Mouse (Mus musculus) large intestine, adult 2 months (tissue): ENCODE data around the gene Insl3. TPM values are rescaled to one million over a fixed set of nuclear protein-coding genes. Genes with fewer than 3 reads are reported as not detected.
"Not testable (repeated sequence)": the region's sequence is repeated elsewhere in the genome, so short reads cannot be mapped to it uniquely, and the experiment has no call there.

Experiments
- DNase-seq: peaks from one replicate; pipeline ENCODE4 v3.0.0-alpha.2; 2012; ENCODE audit warnings: low read depth, low spot score
- WGBS: fragments of 180-500 bp; shearing (Covaris S2); methylation state at CpG from one replicate; pipeline ENCODE4 v1.1.7; 2018; 5-methylcytosine and 5-hydroxymethylcytosine counted together
- polyA plus RNA-seq: library from polyadenylated mRNA; depleted of rRNA; stranded (reverse); fragments of >200 nt; gene quantifications from 2 replicates; pipeline ENCODE4 v1.2.3, GENCODE M21; 2012

Gene Insl3
- polyA plus RNA-seq, 1 experiment, result 17.2 TPM

GRCm38 (mm10) chr8:71676020-71676741, 12.8 kb upstream of the Insl3 start, which contains the start of gene Jak3:
Gene Jak3 (plus strand): TSS chr8:71676296.
- 2% methylated on average over 40 of the region's 40 CpGs for whole genome bisulfite sequencing
- DNase-seq, result no peak

DNA sequence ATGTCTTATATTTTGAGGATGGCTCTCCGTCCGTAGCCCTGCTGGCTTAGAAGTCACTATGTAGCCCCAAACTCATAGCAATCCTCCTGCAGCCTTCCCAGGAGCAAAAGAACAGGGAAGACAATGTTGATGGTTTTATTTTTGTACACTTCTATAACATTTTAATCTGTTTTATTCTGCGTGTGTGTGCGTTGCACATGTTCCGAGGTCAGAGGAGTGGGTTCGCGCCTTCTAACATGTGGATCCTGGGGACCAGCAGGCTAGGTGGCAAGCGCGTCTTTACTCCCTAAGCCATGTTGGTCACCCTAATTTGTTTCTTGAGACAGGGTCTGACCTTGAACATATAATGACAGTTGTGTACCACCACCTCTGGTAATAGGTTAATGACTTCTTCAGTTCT, 12.2 kb upstream of the Insl3 start:
- WGBS, result 48% methylated on average over 9 of the region's 9 CpGs
- DNase-seq, result no peak

DNA sequence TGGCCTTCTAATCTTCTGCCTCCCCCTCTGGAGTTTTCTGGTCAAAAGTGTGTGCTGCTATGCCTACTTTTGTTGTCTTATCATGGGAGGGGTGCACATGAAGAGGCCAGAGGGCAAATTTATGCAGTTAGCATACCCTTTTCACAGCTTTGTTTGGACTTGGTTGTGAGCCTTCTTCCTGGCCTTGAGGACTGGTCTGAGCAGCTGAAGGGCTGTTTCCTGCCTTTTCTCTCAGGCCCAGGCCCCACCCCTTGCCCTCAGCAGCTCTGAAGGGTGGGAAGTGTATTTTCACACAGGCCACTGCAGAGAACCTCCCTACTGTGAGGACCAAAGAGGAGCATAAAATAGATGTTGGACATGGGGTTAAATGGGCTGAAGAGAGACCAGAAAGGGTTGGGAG, 11.5 kb upstream of the Insl3 start:
- DNase-seq, result no peak

DNA sequence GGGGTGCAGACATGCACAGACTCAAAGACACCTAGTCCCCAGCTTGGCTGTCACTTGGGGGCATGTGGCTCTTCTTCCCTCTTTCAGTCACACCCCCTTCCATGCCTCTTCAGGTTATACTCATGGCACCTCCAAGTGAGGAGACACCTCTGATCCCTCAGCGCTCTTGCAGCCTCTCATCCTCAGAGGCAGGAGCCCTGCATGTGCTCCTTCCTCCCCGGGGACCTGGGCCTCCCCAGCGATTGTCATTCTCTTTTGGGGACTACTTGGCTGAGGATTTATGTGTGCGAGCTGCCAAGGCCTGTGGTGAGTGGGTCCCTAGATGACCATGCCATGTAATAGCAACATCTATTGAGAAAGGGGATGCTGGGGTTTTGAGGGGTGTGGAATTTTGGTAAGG, 10.8 kb upstream of the Insl3 start:
- 72% methylated on average over 4 of the region's 4 CpGs for WGBS
- DNase-seq, result no peak

DNA sequence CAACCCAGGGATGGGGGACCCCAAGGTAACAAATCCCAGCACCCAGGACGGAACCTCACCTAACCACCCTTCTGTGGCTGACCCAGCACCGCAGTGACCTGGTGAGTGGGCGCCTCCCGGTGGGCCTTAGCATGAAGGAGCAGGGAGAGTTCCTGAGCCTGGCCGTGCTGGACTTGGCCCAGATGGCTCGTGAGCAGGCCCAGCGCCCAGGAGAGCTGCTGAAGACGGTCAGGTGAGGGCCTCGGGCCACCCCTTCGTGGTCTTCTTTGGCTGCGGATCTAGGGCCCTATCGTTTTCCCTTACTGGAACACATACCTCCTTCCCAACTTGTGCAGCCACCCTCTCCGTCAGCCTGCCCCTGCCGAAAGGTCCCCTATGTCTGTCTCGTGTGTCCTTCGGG, 9.9 kb upstream of the Insl3 start:
- WGBS, result 81% methylated on average over 16 of the region's 16 CpGs
- DNase-seq, result no peak

DNA sequence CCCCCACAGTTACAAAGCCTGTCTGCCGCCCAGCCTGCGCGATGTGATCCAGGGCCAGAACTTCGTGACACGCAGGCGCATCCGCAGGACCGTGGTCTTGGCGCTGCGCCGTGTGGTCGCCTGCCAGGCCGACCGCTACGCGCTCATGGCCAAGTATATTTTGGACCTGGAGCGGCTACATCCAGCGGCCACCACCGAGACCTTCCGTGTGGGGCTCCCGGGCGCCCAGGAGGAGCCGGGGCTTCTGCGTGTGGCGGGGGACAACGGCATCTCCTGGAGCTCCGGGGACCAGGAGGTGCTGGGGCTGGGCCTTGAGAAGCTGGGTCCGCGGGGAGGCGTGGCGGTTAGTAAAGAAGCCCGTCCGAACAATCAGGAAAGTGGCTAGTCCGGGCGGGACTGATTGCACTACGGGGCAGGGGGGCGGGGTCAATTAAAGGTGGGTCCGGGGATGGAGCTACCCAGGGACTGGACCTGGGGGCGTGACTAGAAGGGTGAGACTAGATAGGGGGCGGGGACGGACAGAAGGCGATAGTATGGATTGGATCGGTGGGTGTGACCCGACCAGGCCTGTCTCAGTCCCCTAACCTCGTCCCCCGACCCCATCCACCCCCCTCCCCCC, 9.4 kb upstream of the Insl3 start:
- DNase-seq, result no peak
- 51% methylated on average over 46 of the region's 46 CpGs for WGBS

GRCm38 (mm10) chr8:71680471-71680870, 8.5 kb upstream of the Insl3 start:
- WGBS, result 77% methylated on average over 21 of the region's 21 CpGs
- DNase-seq, result no peak

GRCm38 (mm10) chr8:71681369-71681915, 7.6 kb upstream of the Insl3 start:
- DNase-seq, result no peak
- 70% methylated on average over 18 of the region's 18 CpGs for WGBS

- no peak for DNase-seq
- WGBS, result 86% methylated on average over 12 of the region's 12 CpGs
Observed at GRCm38 (mm10) chr8:71682832-71683231, 6.2 kb upstream of the Insl3 start.

- 52% methylated on average over 10 of the region's 10 CpGs for WGBS
- DNase-seq, result no peak
Observed at GRCm38 (mm10) chr8:71684701-71685100, 4.3 kb upstream of the Insl3 start.

DNA sequence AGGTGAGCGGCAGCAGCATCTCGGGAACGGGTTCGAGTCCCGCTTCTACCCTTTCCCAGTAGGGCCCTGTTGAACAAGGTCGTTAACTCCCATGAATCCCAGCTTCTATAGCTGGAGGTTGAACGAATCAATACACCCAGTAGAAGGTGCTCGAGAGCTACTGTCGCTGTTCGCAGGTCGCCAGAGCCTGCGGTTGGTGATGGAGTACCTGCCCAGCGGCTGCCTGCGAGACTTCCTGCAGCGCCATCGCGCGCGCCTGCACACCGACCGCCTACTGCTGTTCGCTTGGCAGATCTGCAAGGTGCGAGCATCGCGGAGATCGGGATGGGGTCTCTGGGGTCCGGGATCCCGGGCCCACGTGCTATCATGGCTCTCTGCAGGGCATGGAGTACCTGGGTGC, 3.4 kb upstream of the Insl3 start:
- no peak for DNase-seq
- WGBS, result 20% methylated on average over 29 of the region's 29 CpGs

DNA sequence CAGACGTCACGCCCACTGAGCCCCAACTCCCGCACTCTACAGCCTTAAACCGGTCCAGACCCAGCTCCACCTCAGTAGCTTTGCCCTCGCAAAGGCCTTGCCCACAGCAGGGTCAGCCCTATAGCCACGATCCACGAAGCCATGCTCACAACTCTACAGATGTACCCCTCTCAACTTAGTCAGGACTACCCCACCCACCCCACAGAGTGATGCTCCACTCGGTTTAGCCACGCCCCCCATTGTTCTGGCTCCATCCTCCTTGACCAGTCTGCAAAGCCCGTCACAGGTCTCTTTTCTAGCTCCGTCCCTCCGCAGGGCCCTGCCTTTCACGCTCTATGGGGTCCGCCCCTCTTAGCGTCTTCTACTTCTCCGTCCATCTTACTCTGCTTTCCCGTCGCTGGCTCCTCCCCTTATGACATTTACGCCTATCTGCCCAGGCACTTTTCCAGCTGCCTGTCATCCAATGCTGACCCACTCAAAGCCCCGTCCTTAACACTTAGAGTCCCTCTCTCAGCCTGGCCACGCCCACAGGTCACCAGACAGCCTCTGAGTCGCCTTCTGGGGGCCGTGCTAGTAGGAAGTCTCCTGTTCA, 2.8 kb upstream of the Insl3 start:
- 23% methylated on average over 23 of the region's 23 CpGs for WGBS

GRCm38 (mm10) chr8:71687616-71688015, 1.4 kb upstream of the Insl3 start:
- DNase-seq, result no peak
- 23% methylated on average over 8 of the region's 8 CpGs for WGBS

More for the DNA sequence above, 2.8 kb upstream of the Insl3 start:
- no peak for DNase-seq

- no peak for DNase-seq
- WGBS, result 60% methylated on average over 30 of the region's 30 CpGs
Observed at GRCm38 (mm10) chr8:71692509-71692908, 3.5 kb downstream of the Insl3 start.

- 58% methylated on average over 68 of the region's 68 CpGs for WGBS
- DNase-seq, result no peak
Observed at GRCm38 (mm10) chr8:71693166-71694041, 4.4 kb downstream of the Insl3 start.

DNA sequence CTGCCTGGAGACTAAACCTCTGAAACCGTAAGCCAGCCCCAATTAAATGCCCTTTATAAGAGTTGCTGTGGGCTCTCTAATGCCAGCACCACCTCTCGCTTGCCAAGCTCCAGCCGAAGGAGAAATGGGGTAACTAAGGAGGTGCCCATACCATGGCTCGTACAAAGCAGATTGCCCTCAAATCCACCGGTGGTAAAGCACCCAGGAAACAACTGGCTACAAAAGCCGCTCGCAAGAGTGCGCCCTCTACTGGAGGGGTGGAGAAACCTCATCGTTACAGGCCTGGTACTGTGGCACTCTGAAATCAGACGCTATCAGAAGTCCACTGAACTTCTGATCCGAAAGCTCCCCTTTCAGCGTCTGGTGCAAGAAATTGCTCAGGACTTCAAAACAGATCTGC, 6.4 kb downstream of the Insl3 start:
- DNase-seq, result not testable (repeated sequence)
- WGBS, result 72% methylated on average over 12 of the region's 12 CpGs

DNA sequence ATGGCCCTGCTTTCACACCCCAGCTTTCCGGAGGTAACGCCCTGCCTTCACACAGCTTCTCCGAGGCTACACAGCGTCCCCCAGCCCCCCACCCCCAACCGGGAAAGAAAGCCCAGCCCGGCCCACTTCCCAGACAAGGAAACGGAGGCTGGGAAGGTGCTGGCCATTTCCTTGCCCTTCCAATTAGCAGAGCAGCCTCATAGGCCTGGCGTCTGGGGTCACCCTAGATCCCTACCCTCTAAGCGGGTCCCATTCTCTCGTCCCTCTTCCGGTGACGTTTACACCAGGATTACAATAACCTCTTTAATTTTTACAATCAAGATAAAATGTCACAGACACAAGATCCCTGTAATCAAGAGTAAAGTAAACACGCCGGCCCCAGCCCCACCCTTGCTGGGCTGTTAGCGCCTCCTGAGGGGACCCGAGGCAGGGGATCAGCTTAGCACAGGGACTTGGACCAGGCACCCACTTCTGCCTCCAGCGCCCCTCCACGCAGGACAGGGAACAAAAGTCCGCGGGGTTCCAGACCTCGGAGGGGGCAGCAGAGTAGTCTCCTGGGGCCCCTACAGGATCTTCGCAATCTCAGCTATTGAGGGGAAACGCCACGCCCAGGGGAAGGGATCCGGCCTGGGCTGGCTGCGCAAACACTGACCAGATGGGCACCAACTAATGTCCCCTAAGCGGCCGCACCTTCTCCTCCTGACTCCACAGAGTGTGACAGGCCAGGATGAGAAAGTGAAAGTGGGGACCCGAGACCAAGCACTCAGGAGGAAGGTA, 11.7 kb downstream of the Insl3 start:
- DNase-seq, result no peak
- WGBS, result 6% methylated on average over 29 of the region's 29 CpGs

DNA sequence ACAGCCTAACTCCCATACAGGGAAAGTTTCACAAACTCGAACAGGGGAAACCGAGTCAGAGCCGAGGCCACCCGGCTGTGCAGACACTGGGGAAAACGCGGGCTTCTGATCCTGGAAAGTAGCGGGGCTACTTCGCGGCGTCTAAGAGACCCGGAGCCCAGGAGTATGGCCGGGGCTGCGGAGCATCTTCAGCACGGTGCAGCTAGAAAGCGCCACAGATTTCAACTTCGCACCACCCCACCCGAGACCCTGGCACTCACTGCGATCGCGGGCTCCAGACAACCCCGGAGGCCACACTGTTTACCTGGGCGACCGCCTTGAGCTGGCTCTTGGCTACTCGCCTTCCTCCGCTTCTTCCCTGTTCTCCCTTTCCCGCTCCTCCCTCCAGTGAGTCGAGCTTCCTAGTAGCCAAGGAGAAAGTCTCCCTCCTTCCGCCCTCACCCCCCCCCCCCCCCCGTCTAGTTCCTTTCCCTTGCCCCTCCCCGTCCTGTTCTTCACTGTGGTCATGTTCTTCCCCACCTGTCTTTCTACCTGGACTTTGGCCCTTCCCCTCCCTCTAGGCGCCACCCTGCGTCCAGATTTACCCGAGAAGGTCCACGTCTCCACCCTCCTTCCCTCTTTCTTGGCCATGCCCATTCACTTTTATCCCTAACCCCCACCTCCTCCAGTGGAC, 12.5 kb downstream of the Insl3 start, which contains the start of gene B3gnt3:
TSS of gene B3gnt3 (minus strand) at position 376 of the 673 bp plus-strand sequence.
- peak; percentile 90 for DNase-seq
- 3% methylated on average over 34 of the region's 34 CpGs for WGBS

GRCm38 (mm10) chr8:71702087-71702432, 13.0 kb downstream of the Insl3 start:
- DNase-seq, result no peak

More at GRCm38 (mm10) chr8:71702087-71702432, 13.0 kb downstream of the Insl3 start:
- 12% methylated on average over 4 of the region's 4 CpGs for WGBS
